17 mouse cellular contexts compared by ENCODE assay signal in genomic region chr5:39636090-39636489, GRCm38 (mm10).
"Had no signal": no experiment of that assay in that cellular context is flagged by ENCODE, and none has a peak within 500 bp of the region (broad histone marks: within the 10 kb centered on the region; RNA-seq: fewer than 3 reads in every experiment).

No protein-coding gene starts in this region.

- H3K4me3 ChIP-seq: liver, embryonic 13.5 days; liver, embryonic 15.5 days; lung, embryonic 15.5 days; megakaryocyte, embryonic 14.5 days; midbrain, embryonic 13.5 days; midbrain, embryonic 15.5 days; neural tube, embryonic 12.5 days had no signal

- H3K9me3 ChIP-seq: liver, embryonic 13.5 days; liver, embryonic 15.5 days; lung, embryonic 15.5 days; megakaryocyte, embryonic 14.5 days; midbrain, embryonic 13.5 days; midbrain, embryonic 15.5 days; neural tube, embryonic 12.5 days had no signal

- DNase-seq: liver, embryonic 13.5 days; liver, postnatal 0 days; lung, adult 2 months; lung, postnatal 14 days; lung, postnatal 36 days; right cerebral cortex, postnatal 25 days; thymus, adult 18-20 months; thymus, postnatal 14 days; thymus, postnatal 36 days had no signal

- H3K27me3 ChIP-seq: liver, embryonic 13.5 days; liver, embryonic 15.5 days; lung, embryonic 15.5 days; megakaryocyte, embryonic 14.5 days; midbrain, embryonic 13.5 days; midbrain, embryonic 15.5 days; neural tube, embryonic 12.5 days had no signal

- H3K4me2 ChIP-seq: liver, embryonic 13.5 days; liver, embryonic 15.5 days; lung, embryonic 15.5 days; midbrain, embryonic 13.5 days; midbrain, embryonic 15.5 days; neural tube, embryonic 12.5 days had no signal

- H3K4me1 ChIP-seq: liver, embryonic 13.5 days; liver, embryonic 15.5 days; lung, embryonic 15.5 days; midbrain, embryonic 13.5 days; neural tube, embryonic 12.5 days had no signal

- H3K36me3 ChIP-seq: liver, embryonic 13.5 days; liver, embryonic 15.5 days; lung, embryonic 15.5 days; midbrain, embryonic 13.5 days; midbrain, embryonic 15.5 days; neural tube, embryonic 12.5 days had no signal

- ATAC-seq: liver, postnatal 0 days; lung, postnatal 0 days; midbrain, embryonic 13.5 days; midbrain, embryonic 15.5 days had no signal

- H3K9ac ChIP-seq: liver, embryonic 13.5 days; liver, embryonic 15.5 days; liver, postnatal 0 days; lung, embryonic 15.5 days; midbrain, embryonic 13.5 days; midbrain, embryonic 15.5 days; neural tube, embryonic 12.5 days had no signal

- H3K27ac ChIP-seq: liver, embryonic 13.5 days; liver, embryonic 15.5 days; lung, embryonic 15.5 days; macrophage; midbrain, embryonic 13.5 days; midbrain, embryonic 15.5 days; neural tube, embryonic 12.5 days had no signal
